Mouse (Mus musculus) c-Kit-positive CD71-positive TER-119-positive erythroid progenitor cells, embryonic 14.5 days (primary cell): ENCODE results near the gene Taar9.
"Not testable (repeated sequence)": the region's sequence is repeated elsewhere in the genome, so short reads cannot be mapped to it uniquely, and the experiment has no call there.

Source experiments
- DNase-seq: peaks from one replicate; pipeline ENCODE4 v3.0.0-alpha.2; 2013; ENCODE audit warnings: low spot score

Gene Taar9

DNA sequence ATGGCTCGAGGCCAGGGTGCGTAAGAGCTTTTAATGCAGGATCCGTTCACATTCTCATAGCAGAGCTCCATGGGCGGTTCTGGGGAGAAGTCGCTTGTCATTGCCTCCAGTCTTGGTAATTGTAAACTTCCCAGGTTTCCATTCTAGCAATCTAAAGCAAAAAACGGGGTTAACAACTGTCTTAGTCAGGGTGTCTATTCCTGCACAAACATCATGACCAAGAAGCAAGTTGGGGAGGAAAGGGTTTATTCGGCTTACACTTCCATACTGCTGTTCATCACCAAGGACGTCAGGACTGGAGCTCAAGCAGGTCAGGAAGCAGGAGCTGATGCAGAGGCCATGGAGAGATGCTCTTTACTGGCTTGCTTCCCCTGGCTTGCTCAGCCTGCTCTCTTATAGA, at the start of gene Taar9:
Gene Taar9 (minus strand): TSS at position 101 of the 400 bp plus-strand sequence.
- not testable (repeated sequence) for DNase-seq

DNA sequence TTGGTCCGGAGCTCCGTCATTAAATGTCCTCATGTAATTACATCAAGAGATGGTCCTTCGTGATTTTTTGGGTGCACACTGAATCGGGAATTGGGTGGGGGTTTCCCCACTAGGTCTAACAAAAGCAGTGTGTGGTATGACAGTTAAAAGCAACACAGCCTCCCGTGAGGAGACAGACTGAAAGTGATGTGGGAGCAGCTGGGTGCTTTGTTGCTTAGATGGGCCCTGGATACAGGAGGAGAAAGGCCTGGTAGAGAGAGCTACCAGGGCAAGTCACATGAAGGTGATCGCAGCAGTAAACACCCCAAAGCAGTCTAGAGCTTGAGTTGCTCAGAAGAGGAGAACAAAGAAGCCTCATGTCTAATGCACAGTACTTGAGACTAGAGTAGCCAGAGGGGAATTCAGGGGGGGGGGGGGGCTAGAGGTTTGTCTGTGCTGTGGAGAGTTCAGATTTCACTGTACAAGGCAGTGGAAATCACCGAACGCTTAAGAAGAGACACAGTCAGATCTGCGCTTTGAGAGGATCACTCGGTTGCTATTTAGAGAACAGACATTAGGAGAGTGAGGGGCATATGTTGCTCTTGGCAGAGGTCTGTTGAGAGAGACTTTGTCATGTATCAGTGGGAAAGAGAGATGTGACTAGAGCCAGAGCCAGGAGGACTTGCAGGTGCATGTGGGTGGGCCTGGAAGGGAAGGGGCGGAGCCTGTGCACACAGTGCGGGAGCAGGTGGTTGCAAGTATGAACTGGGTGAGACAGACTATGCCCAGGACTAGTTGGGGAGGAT, 49.3 kb upstream of the Taar9 start:
- no peak for DNase-seq

DNA sequence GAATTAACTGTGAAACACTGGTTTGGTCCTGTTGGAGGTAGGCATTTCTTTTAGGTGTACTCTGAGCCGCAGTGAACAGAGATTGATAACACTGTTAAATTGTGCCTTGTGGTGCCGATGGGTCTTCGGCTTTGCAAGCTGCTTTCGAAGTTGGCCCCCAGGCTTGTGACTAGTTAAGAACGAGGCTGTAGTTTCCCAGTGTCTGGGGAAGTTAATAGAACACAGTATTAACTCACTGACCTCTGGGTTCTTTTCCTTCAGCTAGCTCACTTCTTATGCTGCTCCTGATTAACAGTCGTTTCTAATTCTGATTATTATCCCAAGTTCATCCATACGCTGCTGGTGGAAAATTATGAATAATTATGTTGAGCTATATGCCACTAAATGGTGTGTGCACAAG, 40.8 kb upstream of the Taar9 start:
- DNase-seq: no peak

DNA sequence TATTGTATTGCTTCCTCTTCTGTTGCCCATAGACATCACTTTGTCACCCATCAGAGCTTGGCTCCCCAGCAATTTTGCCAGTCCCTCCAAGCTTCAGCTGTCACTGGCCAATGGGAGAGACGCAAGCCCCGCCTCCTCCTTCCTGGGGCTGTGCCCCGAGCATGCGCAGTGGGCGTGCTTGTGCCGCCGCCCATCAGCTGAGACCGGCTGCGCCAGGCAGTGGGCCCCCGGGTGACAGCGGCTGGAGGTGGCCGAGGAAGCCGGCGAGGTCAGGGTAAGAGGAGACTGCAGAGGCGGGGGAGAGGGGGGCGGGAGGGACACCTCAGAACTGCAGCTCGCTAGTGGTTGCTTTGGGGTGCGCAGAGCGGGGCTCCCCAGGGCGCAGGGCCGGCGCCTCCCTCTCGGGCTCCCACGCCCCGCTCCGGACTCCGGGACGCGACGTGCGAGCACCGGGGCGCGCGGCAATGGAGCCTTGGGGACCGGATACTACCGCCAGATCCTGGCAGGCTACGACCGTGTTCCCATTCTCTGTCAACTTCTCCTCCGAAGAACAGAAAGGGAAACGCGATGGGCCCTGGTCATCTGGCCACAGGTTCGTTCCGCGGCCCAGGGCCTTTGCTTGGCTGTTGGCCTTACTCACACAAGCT, 39.9 kb upstream of the Taar9 start, which contains the start of gene Stx7:
Gene Stx7 (plus strand): TSS at position 168 of the 647 bp plus-strand sequence.
- peak; percentile 91 for DNase-seq

DNA sequence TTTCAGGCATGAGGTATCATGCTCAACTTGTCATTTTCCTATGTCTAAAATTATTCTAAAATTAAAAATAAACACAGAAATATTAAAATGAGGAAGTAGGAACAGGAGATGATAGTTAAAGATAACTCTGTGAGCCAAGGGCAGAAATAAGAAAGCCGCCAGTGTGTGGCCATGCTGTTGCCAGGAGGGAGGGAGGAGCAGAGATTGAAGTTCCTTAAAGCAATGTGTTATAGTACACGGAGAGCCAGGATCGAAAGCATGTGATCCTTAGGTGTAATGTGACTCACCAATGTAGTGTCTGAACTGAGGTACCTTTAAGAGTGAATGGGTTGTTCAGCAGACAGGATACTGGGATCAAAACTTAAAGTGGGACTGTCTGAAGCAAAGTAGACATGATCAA, 33.4 kb upstream of the Taar9 start:
- DNase-seq: no peak

DNA sequence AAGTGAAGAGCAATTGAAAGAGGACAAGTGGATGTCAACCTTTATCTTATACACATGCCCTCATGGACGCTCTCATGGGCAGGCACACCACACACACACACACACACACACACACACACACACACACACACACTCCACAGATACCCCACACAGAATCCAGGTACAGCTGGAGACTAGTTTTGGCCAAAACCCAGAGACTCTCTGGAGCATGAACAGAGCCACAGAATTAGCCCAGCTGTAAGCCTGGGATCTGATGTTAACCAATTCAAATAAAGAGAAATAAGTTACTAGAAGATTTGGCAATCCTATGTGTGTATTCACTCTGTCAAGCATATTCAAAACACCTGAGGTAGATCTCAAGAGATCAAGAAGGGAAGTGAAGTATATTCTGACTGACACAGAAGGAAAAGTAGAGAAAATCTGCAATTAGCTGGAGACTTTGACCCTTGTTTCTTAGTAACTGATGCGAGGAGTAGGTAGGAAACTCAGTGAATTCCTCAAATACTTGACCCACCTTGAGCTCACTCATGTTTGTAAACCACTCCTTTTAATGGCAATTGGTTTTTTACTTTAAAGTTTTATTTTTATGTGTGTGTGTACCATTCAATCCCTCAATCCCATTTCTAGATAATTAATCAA, 29.4 kb upstream of the Taar9 start:
- DNase-seq: no peak

DNA sequence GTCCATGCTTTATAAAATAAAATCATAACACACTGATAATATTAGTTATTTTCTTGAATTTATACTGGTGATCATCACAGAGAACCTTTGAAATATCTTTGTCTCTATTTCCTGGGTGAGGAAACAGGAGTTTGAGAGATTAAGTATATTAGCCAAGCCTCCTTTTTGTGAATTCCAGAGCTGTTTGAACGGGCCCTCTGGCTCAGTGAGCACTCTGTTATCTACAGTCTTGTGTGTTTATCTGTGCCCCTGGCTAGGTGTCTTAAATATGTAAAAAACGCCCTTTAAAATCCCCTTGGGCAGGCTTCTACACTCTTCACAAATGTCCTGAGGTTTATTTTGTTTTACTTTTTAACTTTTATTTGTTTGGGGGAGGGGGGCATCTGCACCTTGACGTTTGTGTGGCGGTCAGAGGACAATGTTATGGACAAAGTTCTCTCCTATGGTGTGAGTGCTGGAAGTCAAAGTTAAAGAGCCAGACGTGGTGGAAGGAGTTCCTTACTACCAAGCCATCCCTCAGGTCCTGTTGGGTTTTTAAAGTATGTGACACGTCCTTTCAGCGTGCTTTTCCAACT, 24.8 kb upstream of the Taar9 start:
- DNase-seq: no peak

DNA sequence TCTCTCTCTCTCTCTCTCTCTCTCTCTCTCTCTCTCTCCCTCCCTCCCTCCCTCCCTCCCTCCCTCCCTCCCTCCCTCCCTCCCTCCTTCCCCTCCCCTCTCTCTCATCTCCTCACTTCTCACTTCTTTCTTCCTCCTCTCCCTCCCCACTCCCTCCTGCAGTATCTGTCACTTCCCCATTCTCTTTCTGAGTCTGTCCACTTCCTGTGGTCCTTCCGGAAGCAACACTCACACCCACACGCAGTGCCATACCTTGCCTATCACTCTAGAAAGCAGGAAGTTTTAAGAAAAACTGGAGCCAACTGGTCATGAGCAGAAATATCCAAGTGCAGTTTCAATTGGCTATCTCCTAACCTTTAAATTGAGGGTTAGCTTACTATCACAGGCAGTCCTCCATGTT, 23.8 kb upstream of the Taar9 start:
- DNase-seq: no peak

DNA sequence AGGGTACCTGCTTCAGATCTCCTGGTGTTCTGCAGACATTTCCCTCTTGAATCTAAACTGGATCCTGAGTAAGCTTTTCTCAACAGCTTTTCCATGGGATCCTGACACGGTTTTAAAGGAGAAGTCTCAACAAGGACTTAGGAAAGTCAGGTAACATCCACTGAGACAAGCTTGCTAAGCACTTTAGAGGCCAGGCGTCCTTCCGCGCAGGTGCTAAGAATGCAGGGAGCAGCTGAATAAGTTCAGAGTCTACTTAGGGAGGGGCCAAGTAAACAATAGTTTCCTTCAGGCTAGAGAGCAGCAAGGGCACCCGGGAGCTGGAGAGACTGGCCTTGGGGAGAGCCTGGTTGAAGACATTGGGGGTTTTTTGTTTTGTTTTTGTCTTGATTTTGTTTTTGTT, 22.9 kb upstream of the Taar9 start:
- DNase-seq: no peak

DNA sequence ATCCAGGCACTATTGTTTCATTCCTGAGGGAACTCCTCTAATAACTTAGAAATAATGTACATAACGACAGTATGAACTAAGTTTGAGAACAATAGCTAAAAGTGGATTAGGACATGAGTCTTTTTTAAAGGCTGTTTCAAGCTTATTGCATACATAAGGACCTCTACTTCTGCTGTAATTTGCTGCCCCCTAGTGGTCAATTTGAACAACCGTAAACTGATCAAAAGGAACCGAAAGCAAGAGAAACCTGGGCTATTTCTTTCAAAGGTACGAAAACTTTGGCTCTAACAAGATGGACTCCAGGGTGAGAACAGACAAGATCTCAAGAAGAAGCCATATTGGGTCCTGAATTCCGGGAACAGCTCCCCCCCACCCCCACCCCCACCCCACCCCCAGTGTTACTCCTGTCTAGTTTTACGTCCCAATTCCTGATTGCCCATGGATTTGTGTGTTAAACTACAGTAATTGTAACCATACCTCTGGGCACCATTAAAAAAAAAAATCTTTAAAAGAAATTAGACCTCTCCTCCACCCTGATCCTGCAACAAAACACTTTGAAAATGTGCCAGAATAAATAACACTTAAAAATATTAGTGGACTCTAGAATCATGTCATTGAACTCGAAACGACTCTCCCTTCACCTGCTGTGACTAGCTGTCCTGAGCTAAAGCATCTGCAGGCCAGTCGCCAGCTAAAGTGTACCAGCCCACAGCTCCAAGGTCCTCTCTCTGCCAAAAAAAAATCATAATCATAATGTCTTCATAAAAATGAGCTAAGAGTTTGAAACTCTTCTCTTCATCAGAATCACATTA, 22.3 kb upstream of the Taar9 start:
- DNase-seq: peak; percentile 72

DNA sequence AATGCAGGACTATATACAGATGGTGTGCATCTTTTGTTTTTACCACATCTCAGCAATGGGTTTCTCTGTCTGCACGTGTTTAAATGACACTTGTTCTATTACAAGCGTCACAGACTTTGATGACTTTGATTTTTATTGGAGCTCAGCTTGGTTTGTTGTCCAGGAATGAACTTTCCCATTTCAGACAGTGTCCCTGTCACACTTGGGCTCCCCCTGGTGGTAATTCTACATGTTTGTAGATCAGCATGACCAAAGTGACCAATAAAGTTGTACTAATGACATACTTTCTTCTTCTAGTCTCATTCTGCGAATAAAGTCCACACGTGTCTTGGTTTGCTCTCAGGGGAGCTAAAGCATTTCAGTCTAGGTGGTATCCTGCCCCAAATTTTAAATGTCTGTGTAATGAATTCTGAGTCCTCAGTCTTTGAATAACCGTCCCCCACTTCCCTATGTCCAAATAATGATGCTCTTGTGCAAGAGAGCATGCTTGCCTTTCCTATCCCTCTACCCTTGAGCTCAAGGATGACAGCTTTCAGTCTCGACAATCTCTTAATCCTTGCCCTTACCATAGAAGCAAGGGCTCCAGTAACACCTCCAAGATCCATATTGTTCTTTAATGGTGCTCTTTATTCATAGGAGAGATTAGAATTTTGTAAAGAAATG, 1.9 kb upstream of the Taar9 start:
- peak; percentile 37 for DNase-seq

DNA sequence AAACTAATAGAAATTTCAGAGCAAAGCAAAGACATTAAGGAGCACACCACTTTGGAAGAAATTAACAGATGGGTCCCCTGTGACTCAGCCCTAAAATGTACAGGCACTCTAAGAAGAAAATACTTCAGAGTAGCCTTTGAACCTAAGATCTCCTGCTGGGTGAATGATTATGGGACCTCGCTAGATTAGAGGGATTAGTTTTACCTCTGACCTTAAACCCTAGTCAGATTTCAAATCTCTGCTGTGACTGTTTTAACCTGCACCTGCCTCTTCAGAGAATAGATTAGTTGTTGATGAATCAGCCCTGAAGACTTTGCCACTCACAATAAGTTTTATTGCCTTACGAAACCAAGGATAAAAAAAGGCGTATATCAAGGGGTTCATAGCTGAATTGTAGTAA, 1.1 kb downstream of the Taar9 start:
- no peak for DNase-seq

DNA sequence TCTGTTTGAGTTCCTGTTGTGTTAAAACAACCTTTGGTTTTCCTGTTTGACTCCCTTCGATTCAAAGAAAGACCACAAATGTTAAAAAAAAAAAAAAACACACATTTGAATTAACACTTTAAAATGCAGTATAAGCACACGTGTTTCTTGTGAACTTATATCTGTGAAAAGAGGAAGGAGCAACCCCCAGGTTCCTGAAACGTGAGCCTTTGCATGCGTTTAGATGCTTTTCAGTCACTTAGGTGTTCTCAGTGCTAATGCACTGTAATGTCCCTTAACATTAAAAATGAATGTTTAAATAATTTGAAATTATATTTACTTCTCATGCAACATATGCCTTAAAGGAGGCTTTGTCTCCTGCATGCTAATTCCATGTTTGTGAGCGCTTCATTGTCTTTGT, 1.6 kb downstream of the Taar9 start:
- DNase-seq: no peak

DNA sequence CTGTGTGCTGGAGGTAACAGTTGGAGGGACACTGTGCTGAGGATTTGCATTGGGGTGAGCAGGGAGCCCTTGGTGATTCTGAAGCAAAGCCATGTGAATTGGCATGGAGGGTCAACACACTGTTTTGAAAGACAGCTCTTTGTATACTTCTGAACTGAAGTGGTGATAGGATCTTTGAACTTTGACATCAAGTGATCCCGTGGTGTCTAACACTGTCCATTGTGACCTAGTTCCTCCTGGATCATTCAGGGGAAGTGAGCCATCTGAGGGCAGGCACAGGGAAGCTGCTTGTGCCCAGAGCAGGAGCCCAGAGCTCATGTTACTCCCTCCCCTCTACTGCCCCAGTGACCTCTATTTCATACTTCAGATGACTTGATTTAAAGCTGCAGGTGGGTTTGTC, 6.0 kb downstream of the Taar9 start:
- not testable (repeated sequence) for DNase-seq

DNA sequence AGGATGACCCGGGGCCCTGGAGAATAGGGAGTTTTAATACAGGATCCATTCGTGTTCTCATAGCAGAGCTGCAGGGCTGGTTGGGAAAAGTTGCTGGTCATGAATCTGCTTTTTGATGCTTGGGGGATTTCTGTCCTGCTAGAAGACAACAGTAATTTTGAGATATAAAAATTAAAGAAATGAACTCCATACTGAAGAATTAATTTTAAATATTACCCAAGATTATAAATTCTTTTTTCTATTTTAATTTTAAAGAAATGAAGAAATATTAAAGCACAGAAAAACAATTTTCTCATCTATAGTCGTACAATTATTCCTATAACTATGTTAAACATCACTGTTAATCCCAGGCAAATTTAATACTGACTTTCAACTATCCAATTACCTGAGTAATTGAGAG, 7.5 kb downstream of the Taar9 start, which contains the start of gene Taar8c:
Gene Taar8c (minus strand): TSS at position 101 of the 400 bp plus-strand sequence.
- not testable (repeated sequence) for DNase-seq

DNA sequence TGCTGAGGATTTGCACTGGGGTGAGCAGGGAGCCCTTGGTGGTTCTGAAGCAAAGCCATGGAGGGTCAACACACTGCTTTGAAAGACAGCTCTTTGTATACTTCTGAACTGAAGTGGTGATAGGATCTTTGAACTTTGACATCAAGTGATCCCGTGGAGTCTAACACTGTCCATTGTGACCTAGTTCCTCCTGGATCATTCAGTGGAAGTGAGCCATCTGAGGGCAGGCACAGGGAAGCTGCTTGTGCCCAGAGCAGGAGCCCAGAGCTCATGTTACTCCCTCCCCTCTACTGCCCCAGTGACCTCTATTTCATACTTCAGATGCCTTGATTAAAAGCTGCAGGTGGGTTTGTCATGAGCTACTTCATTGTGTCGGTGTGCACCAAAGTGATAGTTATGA, 12.3 kb downstream of the Taar9 start:
- DNase-seq: not testable (repeated sequence)

DNA sequence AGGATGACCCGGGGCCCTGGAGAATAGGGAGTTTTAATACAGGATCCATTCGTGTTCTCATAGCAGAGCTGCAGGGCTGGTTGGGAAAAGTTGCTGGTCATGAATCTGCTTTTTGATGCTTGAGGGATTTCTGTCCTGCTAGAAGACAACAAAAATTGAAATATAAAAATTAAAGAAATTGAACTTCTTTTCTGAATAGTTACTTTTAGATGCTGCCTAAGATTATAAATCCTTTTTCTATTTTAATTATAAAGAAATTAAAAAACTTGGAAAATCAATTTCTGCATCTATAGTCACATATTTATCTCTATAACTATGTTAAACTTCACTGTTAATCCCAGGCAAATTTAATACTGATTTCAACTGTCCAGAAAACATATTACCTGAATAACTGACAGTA, 17.1 kb downstream of the Taar9 start, which contains the start of gene Taar8b:
Gene Taar8b (minus strand): TSS at position 101 of the 400 bp plus-strand sequence.
- no peak for DNase-seq

DNA sequence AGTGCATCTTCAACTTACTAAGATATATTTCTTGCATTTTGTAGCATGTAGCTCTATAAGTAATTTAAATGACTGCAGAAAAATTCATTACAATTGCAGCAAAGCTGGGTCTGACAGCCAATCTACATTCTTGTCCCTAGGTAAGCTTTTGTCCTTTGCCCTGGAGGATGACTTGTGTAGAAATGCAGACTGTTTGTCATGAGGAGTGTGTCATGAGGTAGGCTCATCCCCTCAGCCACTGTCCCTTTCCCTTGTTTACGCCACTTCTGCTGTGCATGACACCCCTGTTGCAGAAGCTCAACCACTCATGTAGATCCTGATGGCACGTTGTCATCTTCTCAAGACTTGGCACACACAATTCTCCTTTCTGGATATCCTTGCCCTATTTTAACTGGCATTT, 22.2 kb downstream of the Taar9 start:
- DNase-seq: no peak

DNA sequence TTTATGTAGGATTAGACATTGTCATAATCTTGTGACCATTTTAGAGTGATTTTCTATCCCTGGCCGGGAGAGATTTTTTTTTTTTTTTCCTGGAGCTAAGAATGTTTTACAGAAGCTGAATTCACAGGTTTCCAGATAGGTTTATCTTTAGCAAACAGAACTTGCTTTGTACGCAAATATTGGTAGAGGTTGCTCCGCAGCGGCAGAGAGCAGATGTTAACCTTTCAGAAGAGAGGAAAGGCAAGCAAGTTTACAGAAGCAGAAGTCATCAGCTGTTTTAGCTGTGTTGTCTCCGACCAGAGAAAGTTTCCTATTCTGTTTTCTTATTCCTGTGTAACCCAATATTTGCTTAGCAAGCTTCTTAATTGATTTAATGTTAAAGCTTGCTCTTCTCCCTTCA, 22.8 kb downstream of the Taar9 start:
- no peak for DNase-seq

DNA sequence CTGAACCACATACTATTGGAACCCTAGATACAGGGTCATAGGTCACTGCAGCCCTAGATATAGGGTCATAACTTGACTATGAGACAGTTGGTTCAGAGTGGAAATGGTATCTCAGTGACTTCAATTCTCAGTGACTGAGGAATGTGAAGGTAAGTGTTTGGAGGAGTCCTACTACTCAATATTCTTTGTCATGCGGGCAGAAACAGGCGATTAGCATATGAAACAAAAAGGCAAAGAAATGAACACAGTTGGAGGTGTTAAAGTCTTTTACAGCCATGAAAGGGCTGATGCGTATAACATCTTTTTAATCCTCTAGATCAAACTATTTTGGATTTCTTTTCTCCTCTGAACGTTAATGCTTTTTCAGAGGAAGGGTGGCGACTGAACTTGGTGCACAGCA, 23.4 kb downstream of the Taar9 start:
- DNase-seq: no peak

DNA sequence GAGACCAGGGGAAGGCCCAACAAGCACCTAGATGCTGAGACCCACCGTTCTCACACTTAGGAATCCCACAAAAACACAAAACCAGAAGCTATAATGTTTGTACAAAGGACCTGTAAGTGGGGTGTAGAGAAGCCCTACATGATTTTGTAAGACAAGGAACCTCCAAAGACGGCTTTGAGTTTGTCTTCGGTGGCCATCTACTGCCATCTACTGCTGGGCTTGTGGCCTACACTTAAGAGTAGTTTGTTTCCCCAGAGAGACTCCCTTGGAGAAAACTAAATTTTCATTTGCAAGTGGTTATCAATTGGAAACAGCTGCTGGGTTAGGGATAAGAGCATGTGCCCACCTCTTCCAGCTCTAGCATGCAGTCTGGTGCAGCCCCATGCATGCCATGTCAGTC, 29.2 kb downstream of the Taar9 start:
- DNase-seq: peak; percentile 39
